Mouse (Mus musculus) embryonic facial prominence, embryonic 11.5 days (tissue): Measurements from ENCODE around the gene Kcna3. TPM values are rescaled to one million over a fixed set of nuclear protein-coding genes. Genes with fewer than 3 reads are reported as not detected.
A peak's percentile ranks its signal among the peaks of the same experiment; 100 is the strongest.

Source experiments
- ATAC-seq: fragments of 200-750 bp; cut with Nextera tagmentation; replicated peaks from 2 replicates; pipeline ENCODE4 v1.8.0; 2017; ENCODE audit warnings: low read depth; ENCODE audit not compliant: insufficient number of reproducible peaks, low FRiP score, low TSS enrichment
- DNase-seq: peaks from one replicate; pipeline ENCODE4 v3.0.0-alpha.2; 2015; ENCODE audit warnings: low spot score
- H3K27ac ChIP-seq: fragments of 300-500 bp; sonication (generic); replicated peaks from 2 replicates; pipeline ENCODE4 v1.5.1; 2014; ENCODE audit warnings: mild to moderate bottlenecking, low read depth, low read length, control low read depth
- H3K27me3 ChIP-seq: fragments of 300-500 bp; sonication (generic); 2 replicates; pipeline ENCODE4 v1.6.1; 2014; ENCODE audit warnings: mild to moderate bottlenecking, low read length, moderate library complexity, mixed read lengths; ENCODE audit not compliant: control insufficient read depth, insufficient read depth
- H3K36me3 ChIP-seq: fragments of 300-500 bp; sonication (generic); replicated peaks from 2 replicates; pipeline ENCODE4 v1.6.1; 2014; ENCODE audit warnings: low read depth, mild to moderate bottlenecking, low read length, moderate library complexity, mixed read lengths; ENCODE audit not compliant: control insufficient read depth, insufficient read depth
- H3K4me1 ChIP-seq: fragments of 300-500 bp; sonication (generic); 2 replicates; pipeline ENCODE4 v1.6.1; 2014; ENCODE audit warnings: low read length, mixed read lengths; ENCODE audit not compliant: control insufficient read depth, insufficient read depth
- H3K4me2 ChIP-seq: fragments of 300-500 bp; sonication (generic); 2 replicates; pipeline ENCODE4 v1.6.1; 2014; ENCODE audit warnings: low read depth, mild to moderate bottlenecking, control low read depth, low read length, moderate library complexity
- H3K4me3 ChIP-seq: fragments of 300-500 bp; sonication (generic); 2 replicates; pipeline ENCODE4 v1.5.1; 2014; ENCODE audit warnings: low read depth, low read length, control low read depth
- H3K9ac ChIP-seq: fragments of 300-500 bp; sonication (generic); replicated peaks from 2 replicates; pipeline ENCODE4 v1.6.1; 2014; ENCODE audit warnings: mild to moderate bottlenecking, control low read depth, low read length
- H3K9me3 ChIP-seq: fragments of 300-500 bp; sonication (generic); replicated peaks from 2 replicates; pipeline ENCODE4 v1.6.1; 2016; ENCODE audit warnings: mild to moderate bottlenecking, low read length, inconsistent platforms, mixed read lengths; ENCODE audit not compliant: control insufficient read depth
- WGBS: fragments of 180-500 bp; shearing (Covaris S2); extraction: QIAGEN DNeasy Blood & Tissue Kit; methylation state at CpG from one replicate; pipeline ENCODE4 v1.1.7; 2014; 5-methylcytosine and 5-hydroxymethylcytosine counted together
- polyA plus RNA-seq: library from polyadenylated mRNA; unstranded; fragments of >200 nt; fragmentation: Nextera tagmentation; extraction: Ambion mirVana; gene quantifications from 2 replicates; pipeline ENCODE4 v1.2.1, GENCODE M21; 2014

The Kcna3 gene
- polyA plus RNA-seq, 1 experiment from 2014 or later = 1.9 TPM

- Histone ChIP-seq H3K9ac (no peak overlapping the region), H3K9me3 (no peaks in the 10 kb centered on the region), H3K4me3 (no peak overlapping the region), H3K36me3 (no peaks in the 10 kb centered on the region), H3K27me3 (no peaks in the 10 kb centered on the region), H3K4me2 (no peak overlapping the region), H3K27ac (no peak overlapping the region), H3K4me1 (no peaks in the 10 kb centered on the region)
- ATAC-seq (no peak), DNase-seq (no peak)
- 75% methylated on average over 4 of the region's 4 CpGs for WGBS
Observed at GRCm38 (mm10) chr3:107009329-107010076, 26.5 kb upstream of the Kcna3 start.

- H3K36me3 ChIP-seq = no peaks in the 10 kb centered on the region
- no peak overlapping the region for H3K4me3 ChIP-seq
- 70% methylated on average over 2 of the region's 2 CpGs for WGBS
- no peaks in the 10 kb centered on the region for H3K27me3 ChIP-seq
- H3K4me1 ChIP-seq = no peaks in the 10 kb centered on the region
- H3K27ac ChIP-seq = no peak overlapping the region
- H3K9me3 ChIP-seq = no peaks in the 10 kb centered on the region
- DNase-seq (no peak), ATAC-seq (no peak)
- H3K9ac ChIP-seq = no peak overlapping the region
- H3K4me2 ChIP-seq = no peak overlapping the region
Observed at GRCm38 (mm10) chr3:107018286-107018685, 17.7 kb upstream of the Kcna3 start.

- Histone ChIP-seq H3K27ac (no peak overlapping the region), H3K4me3 (no peak overlapping the region), H3K4me1 (no peaks in the 10 kb centered on the region), H3K9ac (no peak overlapping the region), H3K9me3 (no peaks in the 10 kb centered on the region), H3K27me3 (no peaks in the 10 kb centered on the region), H3K4me2 (no peak overlapping the region), H3K36me3 (no peaks in the 10 kb centered on the region)
- no peak for DNase-seq
- 68% methylated on average over 4 of the region's 4 CpGs for WGBS
- ATAC-seq = no peak
Observed at GRCm38 (mm10) chr3:107031547-107031946, 4.4 kb upstream of the Kcna3 start.

GRCm38 (mm10) chr3:107034776-107035175 lies 1.2 kb upstream of the Kcna3 start:
- WGBS = 71% methylated on average over 2 of the region's 2 CpGs
- Histone ChIP-seq H3K4me1 (no peaks in the 10 kb centered on the region), H3K9me3 (no peaks in the 10 kb centered on the region), H3K27me3 (no peaks in the 10 kb centered on the region), H3K9ac (no peak overlapping the region), H3K4me3 (no peak overlapping the region), H3K4me2 (no peak overlapping the region), H3K27ac (no peak overlapping the region), H3K36me3 (no peaks in the 10 kb centered on the region)
- no peak for DNase-seq
- no peak for ATAC-seq

GRCm38 (mm10) chr3:107036458-107037039 lies 580 bp downstream of the Kcna3 start:
- peak overlapping the region; percentile 66 for H3K4me3 ChIP-seq
- no peaks in the 10 kb centered on the region for H3K36me3 ChIP-seq
- ATAC-seq (peak; percentile 57; the same call in 1 of the 2 replicates), DNase-seq (peak; percentile 57)
- H3K4me2 ChIP-seq = peak overlapping the region; percentile 96
- 1% methylated on average over 54 of the region's 55 CpGs for WGBS
- H3K9me3 ChIP-seq = no peaks in the 10 kb centered on the region
- peak overlapping the region; percentile 90 for H3K9ac ChIP-seq
- no peaks in the 10 kb centered on the region for H3K27me3 ChIP-seq
- no peaks in the 10 kb centered on the region for H3K4me1 ChIP-seq
- H3K27ac ChIP-seq = 0 out of 2 replicates have a peak overlapping the region, but pooled peaks have one; percentile 20

GRCm38 (mm10) chr3:107037105-107037504 lies 1.1 kb downstream of the Kcna3 start:
- Histone ChIP-seq H3K27ac (no peak overlapping the region), H3K9ac (no peak overlapping the region; the same call in none of the 2 replicates), H3K4me2 (peak overlapping the region; percentile 96), H3K27me3 (no peaks in the 10 kb centered on the region), H3K4me3 (peak overlapping the region; percentile 66), H3K36me3 (no peaks in the 10 kb centered on the region), H3K9me3 (no peaks in the 10 kb centered on the region), H3K4me1 (no peaks in the 10 kb centered on the region)
- DNase-seq = no peak
- no peak for ATAC-seq
- WGBS = 57% methylated on average over 12 of the region's 12 CpGs

- H3K4me1 ChIP-seq = no peaks in the 10 kb centered on the region
- H3K4me3 ChIP-seq = peak overlapping the region; percentile 66; the same call in 1 of the 2 replicates
- H3K4me2 ChIP-seq = no peak overlapping the region
- no peak overlapping the region for H3K27ac ChIP-seq
- DNase-seq = no peak
- 81% methylated on average over 16 of the region's 16 CpGs for WGBS
- no peaks in the 10 kb centered on the region for H3K9me3 ChIP-seq
- H3K9ac ChIP-seq = no peak overlapping the region
- H3K27me3 ChIP-seq = no peaks in the 10 kb centered on the region
- ATAC-seq = no peak
- H3K36me3 ChIP-seq = no peaks in the 10 kb centered on the region
Observed at GRCm38 (mm10) chr3:107037536-107038155, 1.7 kb downstream of the Kcna3 start.

GRCm38 (mm10) chr3:107038156-107038536 lies 2.2 kb downstream of the Kcna3 start:
- Histone ChIP-seq H3K9me3 (no peaks in the 10 kb centered on the region), H3K27me3 (no peaks in the 10 kb centered on the region), H3K36me3 (no peaks in the 10 kb centered on the region), H3K9ac (no peak overlapping the region), H3K4me3 (no peak overlapping the region), H3K27ac (no peak overlapping the region), H3K4me2 (no peak overlapping the region), H3K4me1 (no peaks in the 10 kb centered on the region)
- 91% methylated on average over 6 of the region's 6 CpGs for WGBS
- no peak for DNase-seq
- ATAC-seq = no peak
